Mouse (Mus musculus) MEL (cell line): Measurements from ENCODE around the gene March2.

Experiments used
- GATA1 ChIP-seq: IDR thresholded peaks from 2 replicates; pipeline ENCODE4 v1.6.1; 2011; ENCODE audit warnings: low read depth, low read length, improper control_type of control experiment
- HCFC1 ChIP-seq: IDR thresholded peaks from 2 replicates; pipeline ENCODE4 v1.6.1; 2012; ENCODE audit warnings: low read depth, mild to moderate bottlenecking, inconsistent platforms, low read length, improper control_type of control experiment, moderate library complexity
- MXI1 ChIP-seq: IDR thresholded peaks from 2 replicates; pipeline ENCODE4 v1.6.1; 2011; ENCODE audit warnings: mild to moderate bottlenecking, low read depth, low read length, improper control_type of control experiment
- NRF1 ChIP-seq: IDR thresholded peaks from 2 replicates; pipeline ENCODE4 v1.6.1; 2014; ENCODE audit warnings: low read depth, mild to moderate bottlenecking, inconsistent platforms, low read length, improper control_type of control experiment, moderate library complexity; ENCODE audit not compliant: poor library complexity, insufficient read depth, severe bottlenecking
- ZC3H11A ChIP-seq: IDR thresholded peaks from 2 replicates; pipeline ENCODE4 v1.6.1; 2012; ENCODE audit warnings: low read depth, mild to moderate bottlenecking, inconsistent platforms, low read length, improper control_type of control experiment

GRCm38 (mm10) chr17:33744686-33745384, 26.4 kb upstream of the March2 start:
- TF ChIP-seq GATA1 (no peak), ZC3H11A (no peak), NRF1 (no peak), HCFC1 (no peak), MXI1 (no peak)
